Mouse (Mus musculus) layer of hippocampus, postnatal 14 days (tissue): ENCODE measurements around the gene Sorcs2. TPM values are rescaled to one million over a fixed set of nuclear protein-coding genes. Genes with fewer than 3 reads are reported as not detected.

Source experiments
- DNase-seq, 2 experiments: peaks; one replicate each; pipeline ENCODE4 v3.0.0; 2021 to 2022; ENCODE audit warnings: low spot score in 2 of 2, mixed read lengths in 1 of 2
- total RNA-seq, 2 experiments: library from RNA; stranded (reverse); gene quantifications; 2 replicates each; pipeline ENCODE4 v1.2.3; 2021

Gene Sorcs2
- total RNA-seq, 2 experiments from 2014 or later: 54.7 to 58.8 TPM

- no peak for DNase-seq
These were observed 209.6 kb downstream of the Sorcs2 start for GRCm38 (mm10) chr5:36188310-36188709.

- no peak for DNase-seq
These were observed 211.5 kb downstream of the Sorcs2 start for GRCm38 (mm10) chr5:36186294-36187053.

GRCm38 (mm10) chr5:36182326-36182725 is 215.6 kb downstream of the Sorcs2 start:
- DNase-seq: no peak

GRCm38 (mm10) chr5:36179708-36180107 is 218.2 kb downstream of the Sorcs2 start:
- no peak for DNase-seq

- DNase-seq: no peak
These were observed 219.2 kb downstream of the Sorcs2 start for GRCm38 (mm10) chr5:36178785-36179184.

GRCm38 (mm10) chr5:36178215-36178614 is 219.7 kb downstream of the Sorcs2 start:
- no peak for DNase-seq

GRCm38 (mm10) chr5:36176873-36177272 is 221.1 kb downstream of the Sorcs2 start:
- no peak for DNase-seq

- DNase-seq: no peak
These were observed 221.5 kb downstream of the Sorcs2 start for GRCm38 (mm10) chr5:36176409-36176808.

GRCm38 (mm10) chr5:36174569-36175115 is 223.3 kb downstream of the Sorcs2 start:
- DNase-seq: no peak

GRCm38 (mm10) chr5:36168963-36169650 is 228.8 kb downstream of the Sorcs2 start:
- DNase-seq: peak in 1 of 2 experiments; percentile 66

GRCm38 (mm10) chr5:36166346-36167013 is 231.5 kb downstream of the Sorcs2 start:
- DNase-seq: no peak

- no peak for DNase-seq
These were observed 232.3 kb downstream of the Sorcs2 start for GRCm38 (mm10) chr5:36165424-36166302.

- no peak for DNase-seq
These were observed 243.0 kb downstream of the Sorcs2 start for GRCm38 (mm10) chr5:36154879-36155485.

- DNase-seq: no peak
These were observed 244.7 kb downstream of the Sorcs2 start for GRCm38 (mm10) chr5:36153261-36153660.

- no peak for DNase-seq
These were observed 246.9 kb downstream of the Sorcs2 start for GRCm38 (mm10) chr5:36151086-36151485.

GRCm38 (mm10) chr5:36149098-36149497 is 248.8 kb downstream of the Sorcs2 start:
- DNase-seq: no peak

GRCm38 (mm10) chr5:36146589-36146988 is 251.3 kb downstream of the Sorcs2 start:
- DNase-seq: no peak

GRCm38 (mm10) chr5:36144560-36144959 is 253.4 kb downstream of the Sorcs2 start:
- no peak for DNase-seq

- no peak for DNase-seq
These were observed 256.2 kb downstream of the Sorcs2 start for GRCm38 (mm10) chr5:36141676-36142255.

- DNase-seq: no peak
These were observed 256.8 kb downstream of the Sorcs2 start for GRCm38 (mm10) chr5:36141112-36141511.
